Mouse (Mus musculus) adrenal gland, postnatal 25 days (tissue): ENCODE data around the gene Phf10. TPM values are rescaled to one million over a fixed set of nuclear protein-coding genes. Genes with fewer than 3 reads are reported as not detected.
A peak's percentile ranks its signal among the peaks of the same experiment; 100 is the strongest.
"Not testable (repeated sequence)": the region's sequence is repeated elsewhere in the genome, so short reads cannot be mapped to it uniquely, and the experiment has no call there.

Experiments used
- DNase-seq: peaks from one replicate; pipeline ENCODE4 v3.0.0; 2021; ENCODE audit warnings: mixed read lengths
- total RNA-seq: library from RNA; stranded (reverse); gene quantifications from 2 replicates; pipeline ENCODE4 v1.2.3, GENCODE M21; 2021

Gene Phf10
- total RNA-seq, 1 experiment from 2014 or later, result 70.1 TPM

DNA sequence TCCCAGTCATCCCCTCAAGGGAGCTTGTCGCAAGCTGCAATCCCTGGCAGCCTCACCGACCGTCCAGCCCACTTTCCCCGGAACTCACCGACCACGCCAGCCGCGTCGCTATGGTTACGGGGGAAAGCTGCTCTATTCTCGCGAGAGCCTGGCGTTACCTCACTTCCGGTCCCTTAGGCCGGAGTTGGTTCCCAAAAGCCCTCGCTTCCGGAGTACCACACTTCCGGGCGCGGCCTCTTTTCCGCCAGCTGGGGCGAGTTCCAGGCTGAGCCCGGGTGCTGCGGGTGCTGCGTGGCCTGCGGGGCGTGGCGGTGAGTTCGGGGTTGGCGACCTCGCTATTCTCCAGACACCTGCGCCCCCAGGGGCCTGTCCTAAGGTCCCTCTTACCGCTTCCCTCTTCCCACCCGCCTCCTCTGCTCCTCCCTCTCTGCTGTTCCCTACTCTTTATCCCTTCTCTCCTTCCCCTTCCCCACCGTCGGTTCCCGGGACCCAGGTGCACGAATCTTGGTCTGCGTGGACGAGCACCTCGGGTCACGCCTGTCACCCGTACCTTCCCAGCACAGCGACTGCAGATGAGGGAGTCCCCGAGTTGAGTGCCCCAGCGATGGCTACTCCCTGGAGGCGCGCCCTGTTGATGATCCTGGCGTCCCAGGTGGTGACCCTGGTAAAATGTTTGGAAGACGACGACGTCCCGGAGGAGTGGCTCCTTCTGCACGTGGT is 17.9 kb downstream of the Phf10 start, which contains the start of the genes Wdr27 and 1600012H06Rik:
Gene Wdr27, minus strand, starts transcription at position 150 of the 720 bp plus-strand sequence.
Gene 1600012H06Rik, plus strand, starts transcription at position 176 of the 720 bp plus-strand sequence.
- DNase-seq, result peak; percentile 99

DNA sequence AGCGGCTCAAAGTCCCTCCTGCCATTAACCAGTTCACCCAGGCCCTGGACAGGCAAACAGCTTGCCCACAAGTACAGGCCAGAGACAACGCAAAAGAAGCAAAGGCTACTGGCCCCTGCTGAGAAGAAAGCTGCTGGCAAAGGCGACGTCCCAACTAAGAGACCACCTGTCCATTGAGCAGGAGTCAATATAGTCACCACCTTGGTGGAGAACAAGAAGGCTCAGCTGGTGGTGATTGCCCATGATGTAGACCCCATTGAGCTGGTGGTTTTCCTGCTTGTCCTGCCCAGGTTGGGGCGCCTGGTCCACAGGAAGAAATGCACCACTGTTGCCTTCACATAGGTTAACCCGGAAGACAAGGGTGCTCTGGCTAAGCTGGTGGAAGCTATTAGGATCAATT is 18.9 kb downstream of the Phf10 start:
- DNase-seq, result not testable (repeated sequence)

DNA sequence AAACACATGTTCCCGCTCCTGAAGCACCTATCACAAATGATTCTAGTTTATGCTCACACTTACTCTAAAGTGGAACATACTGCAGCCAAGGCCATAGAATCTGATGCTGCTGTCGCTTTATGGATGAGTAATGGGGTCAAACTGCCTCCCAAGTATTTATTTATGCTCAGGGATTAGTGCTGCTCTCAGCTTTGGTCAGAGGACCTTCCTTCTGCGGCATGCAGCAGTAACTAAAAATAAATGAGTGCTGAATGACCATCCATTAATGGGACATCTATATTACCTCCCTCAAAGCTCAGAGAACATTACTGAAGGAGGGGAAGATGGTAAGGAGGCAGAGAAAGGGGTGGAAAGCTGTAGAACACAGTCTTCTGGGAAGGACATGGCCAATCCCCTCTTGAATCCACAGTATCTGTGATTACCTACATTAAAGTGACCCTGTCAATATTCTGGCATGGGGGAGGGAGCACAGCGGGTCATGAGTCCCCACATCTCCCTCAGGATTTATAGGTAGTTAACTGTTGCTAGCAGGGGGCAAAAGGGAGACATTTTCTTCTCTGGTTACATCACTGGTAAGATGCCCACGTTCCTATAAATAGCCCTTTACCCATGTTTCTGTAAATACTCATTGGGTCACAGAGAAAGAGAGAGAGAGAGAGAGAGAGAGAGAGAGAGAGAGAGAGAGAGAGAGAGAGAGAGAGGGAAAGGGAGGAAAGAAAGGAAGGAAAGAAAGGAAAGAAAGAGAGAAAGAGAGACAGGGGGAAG is 25.1 kb downstream of the Phf10 start:
- no peak for DNase-seq

- DNase-seq, result not testable (repeated sequence)
Observed at GRCm38 (mm10) chr17:14935280-14935679, 25.8 kb downstream of the Phf10 start.

- DNase-seq, result no peak
Observed at GRCm38 (mm10) chr17:14931469-14931868, 29.6 kb downstream of the Phf10 start.

GRCm38 (mm10) chr17:14930697-14931096 is 30.4 kb downstream of the Phf10 start:
- DNase-seq, result no peak

- no peak for DNase-seq
Observed at GRCm38 (mm10) chr17:14928631-14929030, 32.4 kb downstream of the Phf10 start.

DNA sequence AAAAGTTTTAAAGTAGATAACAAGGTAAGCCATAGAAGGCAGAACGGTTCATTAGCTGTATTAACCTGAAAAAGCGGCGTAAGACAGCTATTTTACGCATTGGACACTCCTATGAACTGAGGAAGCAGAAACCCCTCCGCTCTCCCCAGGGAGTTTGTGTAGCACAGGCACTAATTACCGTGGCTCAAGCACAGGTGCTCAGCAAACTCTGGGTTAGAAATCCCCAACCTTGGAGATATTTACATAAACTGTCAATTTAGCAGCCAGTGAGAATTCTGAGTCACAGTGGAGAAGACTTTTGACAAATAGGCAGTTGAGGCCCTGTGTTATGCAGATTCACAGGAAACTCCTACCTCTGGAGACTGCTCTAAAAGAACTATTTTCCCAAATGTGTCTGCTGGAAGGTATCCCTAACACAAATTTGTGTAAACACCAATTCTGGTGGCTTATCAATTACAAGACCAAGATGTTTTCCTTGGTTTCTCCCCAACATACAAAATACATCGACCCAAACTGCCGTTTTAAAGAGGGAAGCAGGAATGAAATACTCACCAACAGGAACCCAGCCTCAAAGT is 33.3 kb downstream of the Phf10 start:
- DNase-seq, result no peak

DNA sequence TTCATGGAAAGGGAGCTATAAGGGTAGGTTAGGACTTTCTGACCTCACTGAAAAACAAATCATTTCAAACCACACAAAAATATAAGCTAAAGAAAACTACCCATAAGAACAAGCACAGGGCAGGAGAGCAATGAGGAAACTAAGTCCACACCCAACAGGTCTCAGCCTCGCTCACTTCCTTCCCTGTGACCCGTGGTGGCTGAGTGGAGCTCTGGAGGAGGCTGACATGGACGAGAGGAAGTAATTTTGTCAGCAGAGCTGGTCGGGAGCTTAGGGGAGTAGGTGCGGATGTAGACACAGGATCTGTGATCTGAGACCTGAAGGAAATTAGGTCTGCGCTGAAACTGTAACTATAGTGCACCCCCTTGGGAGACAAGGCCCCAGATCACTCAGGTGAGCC is 39.5 kb downstream of the Phf10 start:
- no peak for DNase-seq

DNA sequence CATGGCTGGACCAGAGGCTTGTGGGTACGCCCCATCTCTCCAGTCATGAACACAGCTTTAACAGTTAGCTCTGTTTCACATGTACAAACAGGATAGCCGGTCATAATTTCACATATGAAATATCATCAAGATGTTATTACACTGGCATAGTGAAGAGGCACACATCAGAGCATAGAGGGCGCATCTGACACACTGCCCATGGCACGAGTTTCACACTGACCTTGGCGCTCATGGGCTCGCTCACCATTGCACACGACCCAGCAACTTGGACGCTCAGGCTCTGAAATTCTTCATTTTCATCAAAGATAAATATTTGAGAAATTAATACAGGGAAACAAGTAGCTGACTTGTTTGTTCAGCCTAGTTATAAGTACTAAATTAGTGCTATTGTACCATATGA is 43.2 kb downstream of the Phf10 start:
- peak; percentile 31 for DNase-seq

GRCm38 (mm10) chr17:14914401-14914800 is 46.7 kb downstream of the Phf10 start:
- DNase-seq, result no peak

DNA sequence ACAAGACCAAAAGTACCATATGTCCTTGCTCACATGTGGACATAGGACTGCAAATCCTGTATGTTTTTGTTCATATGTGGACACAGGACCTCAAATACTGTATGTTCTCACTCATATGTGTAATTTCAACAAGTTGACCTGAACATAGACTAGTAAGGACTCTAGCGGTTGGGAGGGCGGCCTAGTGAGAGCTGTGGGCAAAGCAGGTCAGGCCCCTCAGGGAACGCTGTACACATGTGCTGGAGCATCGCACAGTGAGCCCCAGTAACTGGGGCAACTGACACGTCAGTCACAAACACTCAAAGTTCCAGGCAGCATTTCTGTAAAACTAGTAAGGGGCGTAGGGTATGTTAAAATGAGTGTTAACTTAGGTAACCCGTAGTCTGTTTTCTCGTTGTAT is 48.1 kb downstream of the Phf10 start:
- no peak for DNase-seq

DNA sequence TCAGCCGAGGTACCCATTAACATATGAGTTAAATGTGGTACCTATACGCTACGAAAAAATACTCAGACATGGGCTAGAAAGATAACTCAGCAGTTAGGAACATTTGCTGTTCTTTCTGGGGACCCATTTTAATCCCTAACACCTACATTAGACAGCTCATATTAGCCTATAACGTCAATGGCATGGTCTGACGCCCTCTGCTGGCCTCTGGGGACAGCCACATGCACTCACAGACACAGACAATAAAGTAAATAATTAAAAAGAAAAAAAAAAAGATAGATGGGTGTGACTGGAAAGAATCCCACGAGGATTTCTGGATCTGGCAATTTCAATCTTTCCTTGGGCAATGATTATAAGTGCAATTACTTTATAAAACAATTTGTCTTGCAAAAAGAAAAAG is 48.7 kb downstream of the Phf10 start:
- DNase-seq, result peak; percentile 7

GRCm38 (mm10) chr17:14910771-14911170 is 50.3 kb downstream of the Phf10 start:
- no peak for DNase-seq

GRCm38 (mm10) chr17:14909331-14909730 is 51.7 kb downstream of the Phf10 start:
- DNase-seq, result no peak

DNA sequence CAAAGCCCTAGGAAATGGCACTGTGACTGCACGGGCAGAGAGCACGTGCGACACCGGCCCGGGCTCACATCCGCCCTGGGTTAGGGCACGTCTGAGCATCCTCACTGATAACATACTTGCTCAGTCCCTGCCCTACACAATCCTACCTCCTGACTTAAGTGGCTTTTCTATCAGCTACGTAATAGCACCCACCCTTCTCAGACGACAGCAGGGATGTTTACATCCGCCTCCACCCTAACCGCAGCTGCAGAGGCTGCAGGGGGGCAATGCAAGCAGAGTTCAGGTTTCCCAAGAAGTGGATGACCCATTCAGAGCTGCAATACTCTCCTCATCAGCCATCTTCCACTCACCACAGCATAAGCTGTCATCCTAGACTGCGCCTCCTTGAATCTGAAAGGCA is 53.9 kb downstream of the Phf10 start:
- no peak for DNase-seq

GRCm38 (mm10) chr17:14906611-14907010 is 54.5 kb downstream of the Phf10 start:
- no peak for DNase-seq

DNA sequence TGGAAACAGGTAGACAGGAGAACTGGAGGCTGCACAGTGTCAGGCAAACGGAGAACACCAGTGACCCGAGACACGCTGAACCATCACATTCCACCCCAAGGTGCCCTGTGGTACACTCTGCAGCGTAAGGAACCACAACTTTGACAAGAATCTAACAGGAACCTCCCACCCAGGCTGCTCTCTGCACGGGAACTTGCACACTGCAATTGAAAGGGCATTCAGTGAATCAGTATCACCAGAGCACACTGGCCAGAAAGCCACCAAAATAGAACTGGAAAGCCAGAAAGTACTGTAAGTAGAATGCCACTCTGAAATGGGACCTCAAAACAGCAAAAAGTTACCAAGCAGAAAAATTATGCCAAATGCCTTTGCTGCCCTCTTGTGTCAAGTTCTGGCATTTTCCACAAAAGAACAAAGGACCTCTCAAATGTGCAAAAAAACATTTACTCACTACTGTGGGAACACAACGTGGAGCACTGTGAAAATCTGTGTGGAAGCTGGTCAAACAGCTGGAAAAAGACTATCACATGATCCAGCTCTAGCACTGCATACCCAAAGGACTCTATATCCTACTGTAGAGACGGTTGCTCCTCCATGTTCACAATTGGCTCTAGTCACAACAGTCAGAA is 56.3 kb downstream of the Phf10 start:
- peak; percentile 44 for DNase-seq

DNA sequence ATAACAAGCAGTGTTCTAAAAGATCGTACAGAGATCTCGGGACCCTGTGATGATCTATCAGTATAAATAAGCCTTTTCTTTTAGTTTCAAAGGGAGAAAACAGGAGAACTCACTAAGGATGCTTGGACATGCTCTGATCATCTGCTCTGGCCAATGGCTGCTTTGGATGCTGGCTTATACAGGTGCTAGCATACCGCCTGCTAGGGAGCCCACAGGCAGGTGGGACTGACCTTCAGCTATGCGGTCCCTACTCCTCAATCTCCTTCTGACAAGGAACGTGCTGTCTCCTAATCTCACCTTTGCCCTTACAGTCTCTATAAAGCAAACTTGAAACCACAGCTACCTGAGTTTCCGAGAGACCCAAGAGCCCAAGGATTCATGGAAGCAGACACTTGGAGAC is 56.9 kb downstream of the Phf10 start:
- no peak for DNase-seq

GRCm38 (mm10) chr17:14903212-14903611 is 57.9 kb downstream of the Phf10 start:
- no peak for DNase-seq

GRCm38 (mm10) chr17:14898972-14899371 is 62.1 kb downstream of the Phf10 start:
- DNase-seq, result no peak

- DNase-seq, result not testable (repeated sequence)
Observed at GRCm38 (mm10) chr17:14895058-14895457, 66.0 kb downstream of the Phf10 start.
